Mouse (Mus musculus) heart, postnatal 0 days (tissue): ENCODE results near the gene Ccdc85b.

Experiments used
- CTCF ChIP-seq: IDR thresholded peaks from 2 replicates; pipeline ENCODE4 v1.5.1; 2016; ENCODE audit warnings: antibody characterized with exemption, control low read depth, low read depth
- EP300 ChIP-seq: IDR thresholded peaks from 2 replicates; pipeline ENCODE4 v1.6.1; 2016; ENCODE audit warnings: antibody characterized with exemption, low read depth

DNA sequence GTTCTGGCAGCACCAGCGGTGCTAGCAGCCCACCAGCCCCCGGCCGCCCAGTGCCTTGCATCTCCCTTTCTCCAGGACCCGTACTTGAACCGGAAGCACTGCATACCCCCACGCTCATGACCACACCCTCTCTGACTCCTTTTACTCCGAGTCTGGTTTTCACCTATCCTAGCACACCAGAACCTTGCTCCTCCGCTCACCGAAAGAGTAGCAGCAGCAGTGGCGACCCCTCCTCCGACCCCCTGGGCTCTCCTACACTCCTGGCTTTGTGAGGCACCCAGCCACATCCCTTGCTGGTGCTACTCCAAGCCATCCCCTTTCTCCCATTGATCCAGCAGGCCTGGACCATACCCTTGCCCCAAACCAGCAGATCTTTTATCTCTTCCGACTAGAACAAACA is 2.7 kb downstream of the Ccdc85b start:
- TF ChIP-seq CTCF (no peak), EP300 (no peak)
